Mouse (Mus musculus) layer of hippocampus, postnatal 25 days (tissue): Measurements from ENCODE around the gene Epb41l4b. TPM values are rescaled to one million over a fixed set of nuclear protein-coding genes. Genes with fewer than 3 reads are reported as not detected.

Source experiments
- DNase-seq, 2 experiments: peaks; one replicate each; pipeline ENCODE4 v3.0.0; 2022; ENCODE audit warnings: mixed read lengths in 2 of 2, low spot score in 1 of 2; ENCODE audit errors: extremely low spot score in 1 of 2
- total RNA-seq, 2 experiments: library from RNA; stranded (reverse); gene quantifications; 2 replicates each; pipeline ENCODE4 v1.2.3; 2021

The Epb41l4b gene
- total RNA-seq, 2 experiments from 2014 or later = 19.0 to 21.0 TPM

DNA sequence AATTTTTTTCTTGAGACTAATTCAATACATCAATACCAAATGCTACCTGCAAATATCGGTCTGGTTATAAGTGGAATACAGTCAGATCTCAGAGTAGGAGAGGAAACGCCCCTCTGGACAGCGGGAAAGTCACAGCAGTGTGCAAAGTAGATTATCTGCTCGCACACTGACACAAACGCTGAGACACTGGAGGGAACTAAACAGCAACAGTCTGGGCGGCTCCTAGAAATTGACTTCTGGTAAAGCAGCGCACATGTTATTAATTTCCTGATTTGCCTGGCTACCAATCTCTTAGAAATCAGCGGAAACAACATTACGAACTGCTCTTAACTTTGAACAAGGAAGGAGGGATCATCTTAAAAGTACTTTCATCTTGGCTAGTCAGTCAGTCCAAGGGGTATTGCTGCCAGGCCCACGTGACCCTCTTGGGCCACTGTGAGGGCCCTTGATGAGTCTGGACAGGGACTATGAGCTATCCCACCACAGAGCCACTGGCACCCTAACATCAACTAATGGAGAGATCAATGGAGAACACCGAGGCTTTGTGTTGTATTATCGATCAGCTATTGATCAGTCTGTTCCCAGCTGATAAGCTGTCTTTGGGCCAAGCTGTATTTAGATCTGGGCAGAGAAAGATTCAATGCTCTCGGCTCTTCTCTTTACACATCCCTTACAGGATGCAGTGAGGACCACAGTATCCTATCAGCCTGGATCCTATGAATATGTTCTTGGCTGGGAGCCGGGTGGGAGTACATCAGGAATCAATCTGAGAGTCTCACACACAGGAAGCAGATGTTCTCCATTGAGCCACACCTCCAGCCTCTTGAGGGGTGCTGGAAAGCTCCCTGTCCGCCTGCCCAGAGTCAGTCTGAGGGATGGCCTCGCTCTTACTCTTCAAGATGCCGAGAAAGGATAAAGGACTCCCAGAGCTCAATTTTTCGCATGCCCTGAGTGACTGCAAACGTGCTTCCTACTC is 28.3 kb downstream of the Epb41l4b start:
- DNase-seq = no peak

DNA sequence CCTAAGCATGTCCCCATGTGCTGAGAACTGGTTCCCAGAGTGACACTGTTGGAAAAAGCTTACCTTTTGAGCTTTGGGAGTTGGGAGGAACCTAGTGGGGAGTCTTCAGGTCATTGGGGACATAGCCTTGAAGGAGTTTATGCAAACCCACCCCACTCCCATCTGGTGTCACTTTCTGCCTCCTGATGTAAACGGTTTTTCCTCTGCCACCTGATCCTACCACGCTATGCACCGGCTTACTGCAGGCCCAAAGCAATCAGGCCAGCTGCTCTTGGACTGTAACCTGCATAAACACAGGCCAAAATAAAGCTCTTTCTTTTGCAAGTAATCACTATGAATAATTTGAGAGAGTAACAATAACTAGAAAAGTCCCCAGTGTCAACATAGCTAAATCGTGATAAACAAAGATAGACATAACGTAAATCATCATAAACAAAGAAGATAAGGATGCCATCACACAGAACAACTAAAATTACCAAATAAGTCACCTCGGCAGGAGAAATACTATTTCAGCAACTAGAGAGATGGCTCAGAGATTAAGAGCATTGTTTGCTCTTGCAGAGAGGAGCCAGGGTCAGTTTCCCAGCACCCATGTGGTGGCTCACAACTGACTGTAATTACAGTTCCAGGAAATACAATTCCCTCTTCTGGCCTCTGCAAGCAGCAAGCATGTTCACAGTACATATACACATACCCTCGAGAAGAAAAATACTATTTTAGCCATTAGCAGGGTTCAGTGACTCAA is 29.6 kb downstream of the Epb41l4b start:
- DNase-seq = no peak

DNA sequence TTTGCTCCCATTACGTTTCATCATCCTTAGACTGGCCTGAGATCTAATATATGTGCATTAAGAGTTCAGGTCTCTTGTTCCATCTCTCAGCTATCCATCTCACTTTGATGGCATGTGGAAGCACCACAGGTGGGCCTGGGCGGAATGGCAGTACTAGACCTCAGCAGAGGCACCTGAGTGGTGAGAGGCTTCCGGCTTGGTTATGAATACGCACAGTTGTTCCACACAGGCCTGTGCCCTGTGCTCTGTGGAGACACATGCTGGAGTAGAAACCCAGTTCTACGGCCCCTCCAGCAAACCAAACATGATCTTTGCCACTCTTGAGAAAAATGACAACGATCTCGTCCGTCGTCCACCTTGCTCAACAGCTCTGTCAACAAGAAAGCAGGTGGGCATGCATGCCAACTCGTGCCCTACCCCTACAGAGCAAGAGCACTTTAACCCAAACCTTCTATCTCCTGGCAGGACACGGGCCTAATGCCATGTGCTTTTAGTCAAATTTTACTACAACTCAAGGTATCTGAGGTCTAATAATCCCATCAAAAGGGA is 31.2 kb downstream of the Epb41l4b start:
- no peak for DNase-seq

DNA sequence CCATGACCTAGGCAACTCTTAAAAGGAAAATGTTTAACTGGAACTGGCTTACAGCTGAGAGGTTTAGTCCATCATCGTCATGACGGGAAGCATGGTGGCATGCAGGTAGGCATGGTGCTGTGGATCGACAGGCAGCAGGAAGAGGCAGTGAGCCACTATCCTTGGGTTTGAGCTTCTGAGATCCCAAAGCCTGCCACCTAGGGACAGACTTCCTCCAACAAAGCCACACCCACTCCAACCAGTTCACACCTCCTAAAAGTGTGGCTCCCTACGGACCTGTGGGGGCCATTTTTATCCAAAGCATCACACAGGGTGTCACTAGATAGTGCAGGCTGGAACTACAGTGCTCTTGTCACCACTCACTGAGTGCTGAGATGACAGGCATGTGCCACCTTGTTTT is 31.8 kb downstream of the Epb41l4b start:
- no peak for DNase-seq

DNA sequence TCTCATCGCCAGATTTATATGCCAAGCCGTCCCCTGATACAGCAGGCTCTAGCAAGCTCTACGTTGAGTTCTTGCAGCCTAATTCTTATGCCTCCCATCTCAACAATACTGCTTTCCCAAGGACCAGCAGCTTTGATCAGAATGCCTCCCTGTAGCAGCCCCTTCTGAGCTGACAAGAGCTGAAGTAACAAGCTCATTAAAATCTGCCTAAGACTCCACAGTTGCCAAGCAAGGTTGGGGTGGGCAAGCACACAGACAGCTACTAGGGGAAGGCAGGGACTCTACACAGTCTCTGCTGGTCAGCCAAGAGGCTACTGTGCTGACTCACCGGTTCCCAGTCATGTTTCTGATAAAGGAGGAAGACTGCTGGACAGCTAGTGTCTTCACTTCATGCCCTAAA is 33.7 kb downstream of the Epb41l4b start:
- DNase-seq = no peak

DNA sequence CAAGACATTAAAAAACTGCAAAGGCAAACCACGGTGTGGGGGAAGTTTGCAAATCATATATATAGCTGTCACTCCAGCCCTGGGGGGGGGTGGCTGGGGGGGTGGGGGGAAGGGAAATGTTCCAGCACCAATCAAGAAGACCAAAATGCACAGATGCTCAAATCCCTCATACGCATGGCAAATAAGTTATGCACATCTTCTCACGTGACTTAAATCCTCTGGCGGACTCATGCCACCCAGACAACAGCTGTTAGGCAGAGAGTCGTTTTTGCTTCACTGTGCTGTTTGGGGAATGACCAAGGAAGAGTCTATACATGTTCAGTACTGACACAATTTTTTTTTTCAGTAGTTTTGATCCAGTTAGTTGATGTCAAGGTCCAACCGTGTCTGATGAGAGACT is 37.9 kb downstream of the Epb41l4b start:
- DNase-seq = no peak

DNA sequence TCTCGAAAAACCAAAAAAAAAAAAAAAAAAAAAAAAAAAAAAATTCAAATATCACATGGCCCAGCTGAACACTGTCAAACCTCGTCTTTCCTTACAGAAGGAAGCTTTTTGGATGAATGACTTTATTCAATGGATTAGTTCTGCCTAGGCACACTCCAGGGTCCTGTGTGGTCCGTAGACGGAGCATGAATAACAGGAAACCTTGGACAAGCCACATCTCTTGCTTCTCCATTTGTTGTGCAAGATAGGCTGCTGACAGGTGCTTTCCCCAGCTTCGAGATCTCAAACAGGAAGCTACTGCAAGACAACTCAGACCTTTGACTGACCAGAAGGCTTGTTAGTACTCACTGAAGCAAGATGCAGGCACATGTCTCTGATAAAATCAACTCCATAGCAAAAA is 39.4 kb downstream of the Epb41l4b start:
- DNase-seq = no peak

DNA sequence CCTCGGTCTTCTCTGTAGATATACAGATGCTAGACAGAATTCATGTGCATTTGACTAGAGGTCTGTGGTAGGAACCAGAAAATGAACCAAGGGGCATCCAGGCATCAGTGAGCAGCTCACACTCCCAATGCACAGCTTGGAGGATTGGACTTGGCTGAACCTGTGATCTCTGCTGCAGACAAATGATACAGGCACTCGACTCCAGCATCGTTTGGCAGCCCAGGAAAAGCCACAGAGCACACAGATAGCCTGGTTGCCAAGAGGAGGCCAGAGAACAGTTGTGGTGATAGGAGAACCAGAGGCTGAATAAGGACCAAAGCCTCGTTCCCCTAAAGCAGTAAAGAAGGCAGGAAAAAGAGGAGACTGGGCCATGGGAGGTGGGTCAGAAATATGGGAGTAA is 42.1 kb downstream of the Epb41l4b start:
- no peak for DNase-seq

DNA sequence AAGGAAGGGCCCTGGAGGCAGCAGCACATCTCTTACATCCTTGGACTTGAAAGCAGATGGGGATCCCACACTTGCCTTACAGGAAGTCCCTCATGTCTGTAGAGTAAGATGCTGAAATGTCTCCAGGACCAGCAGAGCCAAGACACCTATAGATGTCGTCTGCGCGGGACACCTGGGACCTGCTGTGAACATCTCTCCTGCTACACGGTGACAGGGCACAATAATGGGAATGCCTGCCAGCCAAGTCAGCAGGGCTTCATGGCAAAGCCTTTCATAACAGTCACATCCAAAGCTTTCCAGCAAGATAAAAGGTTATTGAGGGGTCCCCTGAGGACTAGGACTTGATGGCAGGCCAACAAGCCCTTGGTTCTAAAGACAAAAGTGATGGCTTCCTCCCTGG is 45.8 kb downstream of the Epb41l4b start:
- DNase-seq = no peak

DNA sequence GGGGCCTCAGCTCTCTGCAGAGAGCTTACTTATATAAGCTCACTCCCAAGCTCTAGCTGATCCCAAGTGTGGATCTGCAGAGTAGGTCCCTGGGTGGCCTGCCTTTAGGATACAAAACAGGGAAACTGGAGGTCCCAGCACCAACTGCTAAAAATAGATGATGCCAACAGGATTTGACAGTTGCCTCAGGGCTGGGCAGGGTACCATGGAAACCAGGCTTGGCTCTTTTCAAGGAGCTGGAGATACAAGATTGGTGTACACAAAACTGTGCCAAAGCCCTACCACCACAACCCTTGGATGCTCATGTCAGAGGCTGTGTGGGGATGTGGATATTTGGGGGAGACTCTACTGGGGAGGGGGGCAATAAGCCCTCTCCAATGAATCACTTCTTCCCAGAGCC is 47.7 kb downstream of the Epb41l4b start:
- DNase-seq = no peak

DNA sequence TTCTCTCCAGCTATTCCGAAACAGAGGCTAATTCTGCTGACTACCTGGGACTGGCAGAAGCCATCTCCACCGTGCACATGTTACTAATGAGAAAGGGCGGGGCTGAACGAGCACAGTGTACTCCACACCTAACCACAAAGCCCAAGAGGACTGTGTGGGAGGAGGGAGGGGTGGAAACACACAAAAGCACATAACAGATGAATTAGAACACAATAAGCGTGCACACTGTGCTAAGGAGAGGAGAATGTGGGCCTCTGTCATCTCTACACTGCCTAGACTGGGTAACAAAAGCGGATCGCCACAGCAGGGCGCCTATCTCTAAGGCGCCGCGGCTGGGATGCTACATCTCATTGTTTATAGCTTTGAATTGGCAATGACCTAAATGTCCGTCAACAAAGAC is 51.9 kb downstream of the Epb41l4b start:
- DNase-seq = no peak

DNA sequence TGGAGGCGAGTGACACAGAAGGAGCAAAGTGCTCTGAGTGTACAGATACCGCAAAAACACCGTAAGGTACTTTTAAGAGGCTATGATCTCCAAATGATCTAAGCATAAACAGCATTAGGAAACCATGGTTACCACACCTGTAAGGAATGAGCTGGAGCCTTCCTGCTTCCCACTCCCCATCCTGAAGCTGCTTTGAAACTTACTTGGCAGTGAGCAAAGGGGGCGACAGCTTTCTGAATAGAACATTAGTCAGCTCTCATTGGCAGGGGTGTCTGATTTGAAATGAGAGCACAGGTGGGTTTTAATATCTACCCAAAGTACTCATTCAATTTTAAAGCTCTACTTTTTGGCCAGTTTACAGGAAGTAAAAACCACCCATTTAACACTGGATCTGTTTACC is 54.9 kb downstream of the Epb41l4b start:
- no peak for DNase-seq

DNA sequence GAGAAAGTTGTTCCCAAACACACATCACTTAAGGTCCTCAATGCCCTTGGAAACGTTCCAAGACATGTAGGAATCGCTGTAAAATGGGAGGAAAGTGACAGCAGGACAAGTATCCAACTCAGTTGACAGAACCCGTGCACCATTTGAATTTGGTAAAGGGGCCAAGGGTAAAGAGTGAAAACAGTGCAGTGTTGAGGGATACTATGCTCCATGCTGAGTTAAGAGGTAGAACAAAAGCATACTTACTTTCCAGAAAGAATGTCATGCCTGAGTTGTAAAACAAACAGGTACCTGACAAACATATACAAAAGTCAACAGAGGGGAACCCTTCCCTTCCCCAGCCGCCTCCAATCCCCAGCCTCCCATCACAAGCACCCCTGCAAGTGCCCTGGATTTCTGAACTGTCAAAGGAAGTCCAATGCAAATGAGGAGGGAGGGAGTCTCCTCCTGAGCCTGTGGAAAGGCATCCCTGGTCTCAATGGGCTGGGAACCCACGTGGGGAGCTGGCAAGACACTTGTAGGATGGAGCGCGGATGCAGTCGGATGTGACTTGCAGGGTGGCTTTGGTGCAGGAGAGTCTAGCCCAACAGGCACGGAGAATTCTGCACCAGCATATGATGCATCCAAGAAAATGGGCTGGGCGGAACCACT is 57.4 kb downstream of the Epb41l4b start:
- DNase-seq = no peak

DNA sequence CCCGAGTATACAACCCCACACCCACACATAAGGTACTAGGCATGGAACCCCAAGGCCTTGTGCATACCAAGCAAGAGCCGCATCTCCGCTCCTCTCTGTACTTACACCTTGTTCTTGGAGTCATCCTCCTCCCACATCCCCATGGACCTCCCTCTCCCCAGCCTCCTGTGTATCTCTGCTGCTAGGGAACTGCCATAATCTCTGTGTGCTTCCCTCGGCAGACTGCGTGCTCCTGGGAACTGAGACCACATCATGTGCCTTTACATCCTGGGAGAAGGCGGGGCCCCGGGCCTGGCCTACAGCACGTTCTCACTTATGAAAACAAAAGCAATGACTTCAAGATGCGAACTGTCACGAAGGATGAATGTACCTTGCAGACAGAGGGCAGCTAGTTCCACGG is 59.6 kb downstream of the Epb41l4b start:
- no peak for DNase-seq

DNA sequence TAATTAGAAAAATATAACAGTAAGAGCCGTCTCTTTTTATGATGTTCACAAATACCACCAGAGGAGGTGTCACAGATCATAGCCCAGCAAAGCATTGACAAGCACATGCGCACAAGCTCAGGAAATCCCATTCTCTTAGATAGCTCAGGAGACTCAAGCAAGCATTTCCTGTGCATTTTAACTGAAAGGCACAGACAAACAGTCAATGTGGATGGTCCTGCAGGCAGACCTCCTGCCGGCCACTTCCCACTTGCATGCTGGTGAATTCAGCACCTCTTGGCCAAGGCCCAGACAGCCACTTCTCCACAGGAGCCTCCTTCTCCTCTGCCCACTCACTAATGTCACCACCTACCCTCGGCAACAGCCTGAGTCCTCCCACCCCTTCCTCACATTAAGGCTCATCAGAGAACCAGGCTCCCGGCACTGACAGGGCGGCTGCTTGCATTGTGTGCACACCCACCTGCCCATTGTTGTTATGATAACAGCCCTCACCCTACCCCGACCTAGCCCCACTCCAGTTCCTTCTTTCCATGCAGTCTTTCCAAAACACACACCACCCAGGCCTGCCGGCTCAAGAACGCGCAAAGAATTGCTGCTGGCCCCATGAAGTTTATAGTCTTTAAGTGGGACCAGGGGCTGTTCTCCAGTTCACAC is 60.3 kb downstream of the Epb41l4b start:
- DNase-seq = no peak

DNA sequence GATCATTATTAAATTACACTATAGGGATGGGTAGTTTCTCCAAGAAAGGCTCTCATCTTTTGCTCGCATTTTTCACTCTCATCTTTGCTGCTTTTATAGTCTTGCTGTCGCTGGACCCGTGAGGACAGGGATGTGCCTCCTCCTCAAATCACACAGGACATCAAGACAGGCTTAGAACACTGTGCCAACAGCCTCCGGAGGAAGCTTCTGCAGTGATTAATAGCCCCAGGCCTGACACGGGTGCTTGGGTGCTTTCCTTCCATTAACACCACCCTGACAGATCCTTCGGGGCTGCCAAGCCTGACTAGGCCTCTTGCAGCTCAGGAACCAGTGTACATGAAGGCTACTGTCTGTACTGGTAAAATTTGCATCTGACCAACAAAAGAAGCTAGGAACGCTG is 61.8 kb downstream of the Epb41l4b start:
- no peak for DNase-seq

DNA sequence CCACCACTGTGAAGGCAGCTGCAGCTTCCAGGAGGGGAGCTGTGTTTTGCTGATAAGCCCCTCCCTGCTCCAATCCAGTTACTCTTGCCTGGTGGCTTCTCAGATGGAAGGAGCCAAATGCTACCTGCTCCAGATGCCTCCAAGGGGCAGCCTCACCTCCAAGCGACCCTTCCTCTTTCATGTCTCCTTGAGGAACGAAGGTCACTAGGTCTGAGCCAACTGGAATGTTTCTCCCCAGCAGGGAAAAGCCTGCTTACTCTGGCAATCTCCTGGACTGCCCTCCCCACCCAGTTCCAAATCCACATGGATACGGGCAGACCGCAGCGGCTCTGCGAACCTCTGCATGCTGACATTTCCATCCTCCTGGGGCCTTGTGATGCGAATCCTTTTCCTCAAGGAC is 69.4 kb downstream of the Epb41l4b start:
- DNase-seq = no peak

DNA sequence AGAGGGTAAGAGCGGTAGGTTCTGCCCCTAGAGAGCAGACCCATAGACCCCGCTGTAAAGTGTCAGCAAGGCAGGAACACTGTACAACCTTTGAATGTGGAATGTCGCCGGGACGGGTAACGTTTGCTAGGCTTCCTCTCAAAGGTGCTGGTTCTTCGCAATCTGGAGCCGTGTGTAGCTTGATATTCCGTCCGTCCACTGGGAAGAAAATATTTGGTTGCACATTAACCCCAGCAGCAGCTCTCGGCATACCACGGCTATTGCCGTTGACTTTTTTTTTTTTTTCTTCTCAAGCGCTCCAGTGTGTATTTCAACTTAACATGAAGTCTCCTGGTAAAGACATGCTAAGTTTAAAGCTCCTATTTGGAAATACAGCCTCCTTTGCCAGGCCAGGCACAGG is 70.1 kb downstream of the Epb41l4b start:
- no peak for DNase-seq

DNA sequence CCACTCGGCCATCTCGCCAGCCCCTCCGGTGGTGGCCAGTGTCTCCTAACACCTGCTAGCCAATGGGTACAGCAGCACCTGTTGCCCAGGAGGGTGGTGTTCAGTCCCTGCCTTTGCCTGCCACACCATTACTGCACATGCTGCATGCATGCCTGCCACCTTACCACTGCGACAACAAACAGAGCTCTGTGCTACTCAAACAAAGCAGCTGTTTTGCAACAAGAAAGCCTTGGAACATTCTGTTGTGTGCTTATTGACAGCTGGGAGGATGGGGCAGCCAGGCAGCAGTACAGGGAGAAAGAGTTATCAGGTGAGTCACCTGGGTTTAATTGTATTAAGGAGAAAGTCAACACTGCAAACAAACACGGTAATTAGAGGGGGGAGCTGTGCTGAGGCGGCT is 72.6 kb downstream of the Epb41l4b start:
- DNase-seq = no peak

DNA sequence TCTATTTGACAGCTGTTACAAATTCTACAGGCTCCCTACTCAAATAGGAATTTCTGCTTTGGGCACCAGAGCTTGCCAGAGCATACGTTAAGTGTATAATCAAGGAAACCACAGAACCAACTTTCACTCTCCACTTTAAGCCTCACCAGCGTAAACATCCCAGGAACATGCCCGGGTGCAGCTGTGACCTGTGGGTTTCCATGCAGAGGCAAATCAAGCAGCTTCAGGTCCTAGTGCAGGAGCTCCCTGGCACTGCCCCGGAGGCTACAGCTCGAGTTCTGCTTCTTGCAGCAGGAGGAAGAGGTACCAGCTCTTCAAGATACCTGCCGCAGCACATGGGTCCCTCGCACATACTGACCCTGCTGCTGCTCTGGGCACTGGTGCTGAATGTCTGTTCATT is 74.8 kb downstream of the Epb41l4b start:
- no peak for DNase-seq
